Mouse (Mus musculus) inflammation-experienced regulatory T-cells (primary cell): ENCODE measurements around the gene Opa3. TPM values are rescaled to one million over a fixed set of nuclear protein-coding genes. Genes with fewer than 3 reads are reported as not detected.

Experiments
- polyA plus RNA-seq, 2 experiments: library from polyadenylated mRNA; unstranded; fragments of 100-300 nt; shearing (Covaris generic); gene quantifications; one replicate each; pipeline ENCODE4 v1.2.1; 2017

Opa3 gene
- 10 to 100 TPM; 21.1 to 31.1 TPM for polyA plus RNA-seq

GRCm38 (mm10) chr7:19227883-19228792 is at the start of gene Opa3:
Opa3 (plus strand) TSS chr7:19228334.

GRCm38 (mm10) chr7:19211996-19212755 is 16.0 kb upstream of the Opa3 start, which contains the start of gene Gpr4:
Gpr4 (plus strand) TSS chr7:19212538.

GRCm38 (mm10) chr7:19271238-19272172 is 43.4 kb downstream of the Opa3 start, which contains the start of gene Vasp:
Vasp (minus strand) TSS chr7:19271817.

GRCm38 (mm10) chr7:19279581-19280114 is 51.5 kb downstream of the Opa3 start, which contains the start of gene Ppm1n:
Ppm1n (minus strand) TSS chr7:19280064.

GRCm38 (mm10) chr7:19282385-19282784 is 54.3 kb downstream of the Opa3 start, which contains the start of gene Rtn2:
Rtn2 (plus strand) TSS chr7:19282624.

Other genes with a start within 250 kb of the Opa3 start
- under 1 TPM in 1 of 2 experiments, not detected in 1; 0.42 TPM for gene Nanos2, start 240.9 kb upstream of the Opa3 start, polyA plus RNA-seq
- gene Mypop, start 237.1 kb upstream of the Opa3 start, polyA plus RNA-seq = 1 to 10 TPM; 7.5 to 8.4 TPM
- 10 to 100 TPM; 48.7 to 64.1 TPM for gene Irf2bp1, start 224.3 kb upstream of the Opa3 start, polyA plus RNA-seq
- under 1 TPM; 0.07 to 0.64 TPM for gene Foxa3, start 204.8 kb upstream of the Opa3 start, polyA plus RNA-seq
- gene Sympk, start 204.0 kb upstream of the Opa3 start, polyA plus RNA-seq = 10 to 100 TPM; 22.4 to 23.4 TPM
- under 1 TPM in 1 of 2 experiments, not detected in 1; 0.16 TPM for gene Rsph6a, start 173.6 kb upstream of the Opa3 start, polyA plus RNA-seq
- gene Dmwd, start 152.1 kb upstream of the Opa3 start, polyA plus RNA-seq = 1 to 10 TPM in 1 of 2 experiments, not detected in 1; 1.4 TPM
- under 1 TPM; 0.35 to 0.40 TPM for gene Dmpk, start 144.5 kb upstream of the Opa3 start, polyA plus RNA-seq
- gene Six5, start 133.7 kb upstream of the Opa3 start, polyA plus RNA-seq = under 1 TPM; 0.15 to 0.88 TPM
- under 1 TPM in 1 of 2 experiments, not detected in 1; 0.11 TPM for gene Gm4969, start 110.0 kb upstream of the Opa3 start, polyA plus RNA-seq
- 10 to 100 TPM; 18.1 to 22.6 TPM for gene Fbxo46, start 108.5 kb upstream of the Opa3 start, polyA plus RNA-seq
- 10 to 100 TPM in 1 of 2 experiments, 1 to 10 TPM in 1; 9.6 to 11.2 TPM for gene Qpctl, start 79.0 kb upstream of the Opa3 start, polyA plus RNA-seq
- 10 to 100 TPM; 35.0 to 39.0 TPM for gene Snrpd2, start 78.6 kb upstream of the Opa3 start, polyA plus RNA-seq
- under 1 TPM in 1 of 2 experiments, not detected in 1; 0.39 TPM for gene Gipr, start 62.2 kb upstream of the Opa3 start, polyA plus RNA-seq
- 10 to 100 TPM; 19.8 to 24.3 TPM for gene Eml2, start 51.9 kb upstream of the Opa3 start, polyA plus RNA-seq
- under 1 TPM in 1 of 2 experiments, not detected in 1; 0.27 TPM for gene Gpr4, start 15.8 kb upstream of the Opa3 start, polyA plus RNA-seq
- 100 to 1,000 TPM; 264 to 271 TPM for gene Vasp, start 43.5 kb downstream of the Opa3 start, polyA plus RNA-seq
- 1 to 10 TPM; 3.8 to 5.0 TPM for gene Ppm1n, start 51.7 kb downstream of the Opa3 start, polyA plus RNA-seq
- gene Rtn2, start 54.3 kb downstream of the Opa3 start, polyA plus RNA-seq = under 1 TPM; 0.49 to 0.80 TPM
- gene Fosb, start 81.7 kb downstream of the Opa3 start, polyA plus RNA-seq = 1 to 10 TPM; 2.0 to 3.1 TPM
- 10 to 100 TPM; 75.1 to 88.2 TPM for gene Ercc1, start 116.4 kb downstream of the Opa3 start, polyA plus RNA-seq
- 10 to 100 TPM in 1 of 2 experiments, 1 to 10 TPM in 1; 9.9 to 14.4 TPM for gene Cd3eap, start 131.1 kb downstream of the Opa3 start, polyA plus RNA-seq
- gene Ppp1r13l, start 131.4 kb downstream of the Opa3 start, polyA plus RNA-seq = 1 to 10 TPM in 1 of 2 experiments, under 1 TPM in 1; 0.48 to 1.3 TPM
- 10 to 100 TPM in 1 of 2 experiments, 1 to 10 TPM in 1; 9.8 to 12.6 TPM for gene Ercc2, start 153.7 kb downstream of the Opa3 start, polyA plus RNA-seq
- gene Klc3, start 175.8 kb downstream of the Opa3 start, polyA plus RNA-seq = 10 to 100 TPM; 12.0 to 18.6 TPM
- 1 to 10 TPM in 1 of 2 experiments, under 1 TPM in 1; 0.45 to 2.1 TPM for gene Ckm, start 176.4 kb downstream of the Opa3 start, polyA plus RNA-seq
- 1 to 10 TPM; 6.1 to 8.5 TPM for gene Mark4, start 230.5 kb downstream of the Opa3 start, polyA plus RNA-seq
- under 1 TPM in 1 of 2 experiments, not detected in 1; 0.09 TPM for gene Exoc3l2, start 235.0 kb downstream of the Opa3 start, polyA plus RNA-seq